Mouse (Mus musculus): ENCODE measurements around the gene Olfr470.
"Not testable (repeated sequence)": the region's sequence is repeated elsewhere in the genome, so short reads cannot be mapped to it uniquely, and the experiment has no call there.

The Olfr470 gene

GRCm38 (mm10) chr7:107847390-107847789, at the start of gene Olfr470:
Gene Olfr470, minus strand, starts transcription at chr7:107847490.
- DNase-seq = not testable (repeated sequence)

- DNase-seq = no peak
Observed at GRCm38 (mm10) chr7:107841719-107842118, 5.6 kb downstream of the Olfr470 start.

GRCm38 (mm10) chr7:107825441-107825840, 21.8 kb downstream of the Olfr470 start, which contains the start of gene Olfr469:
Gene Olfr469, minus strand, starts transcription at chr7:107825541.
- not testable (repeated sequence) for DNase-seq

- DNase-seq = not testable (repeated sequence)
Observed at GRCm38 (mm10) chr7:107823867-107824266, 23.4 kb downstream of the Olfr470 start.

GRCm38 (mm10) chr7:107819442-107819841, 27.8 kb downstream of the Olfr470 start:
- no peak for DNase-seq

- no peak for DNase-seq
Observed at GRCm38 (mm10) chr7:107811963-107812362, 35.3 kb downstream of the Olfr470 start, which contains the start of gene Olfr467. Gene Olfr467, plus strand, starts transcription at chr7:107812263.

GRCm38 (mm10) chr7:107802138-107802537, 45.2 kb downstream of the Olfr470 start:
- no peak for DNase-seq

GRCm38 (mm10) chr7:107801108-107801507, 46.2 kb downstream of the Olfr470 start, which contains the start of gene Ovch2:
Gene Ovch2, minus strand, starts transcription at chr7:107801208.
- no peak for DNase-seq

- no peak for DNase-seq
Observed at GRCm38 (mm10) chr7:107796500-107796899, 50.8 kb downstream of the Olfr470 start.

Measured in B cell, adult 2 months (primary cell).